Mouse (Mus musculus) mesoderm, embryonic 11.5 days (tissue): ENCODE data around the gene Kpnb1.

Source experiments
- DNase-seq: peaks from one replicate; pipeline ENCODE4 v3.0.0-alpha.2; 2012; ENCODE audit warnings: low read depth, low spot score

Gene Kpnb1

GRCm38 (mm10) chr11:97185704-97186614, 1.7 kb downstream of the Kpnb1 start:
- DNase-seq = no peak

GRCm38 (mm10) chr11:97184875-97185274, 2.8 kb downstream of the Kpnb1 start:
- no peak for DNase-seq

- no peak for DNase-seq
Observed at GRCm38 (mm10) chr11:97182446-97182845, 5.2 kb downstream of the Kpnb1 start.

GRCm38 (mm10) chr11:97181061-97181460, 6.6 kb downstream of the Kpnb1 start:
- DNase-seq = no peak

- DNase-seq = no peak
Observed at GRCm38 (mm10) chr11:97178198-97178597, 9.5 kb downstream of the Kpnb1 start.

GRCm38 (mm10) chr11:97176851-97177250, 10.8 kb downstream of the Kpnb1 start:
- DNase-seq = peak; percentile 54

- no peak for DNase-seq
Observed at GRCm38 (mm10) chr11:97175499-97175898, 12.2 kb downstream of the Kpnb1 start.

GRCm38 (mm10) chr11:97160341-97160740, 27.3 kb downstream of the Kpnb1 start:
- no peak for DNase-seq

- no peak for DNase-seq
Observed at GRCm38 (mm10) chr11:97156999-97157398, 30.7 kb downstream of the Kpnb1 start.

GRCm38 (mm10) chr11:97152662-97153287, 34.9 kb downstream of the Kpnb1 start:
- no peak for DNase-seq

- no peak for DNase-seq
Observed at GRCm38 (mm10) chr11:97152023-97152426, 35.7 kb downstream of the Kpnb1 start.

- no peak for DNase-seq
Observed at GRCm38 (mm10) chr11:97151343-97151801, 36.3 kb downstream of the Kpnb1 start, which contains the start of gene Tbkbp1. Tbkbp1 (minus strand) TSS chr11:97151495.

GRCm38 (mm10) chr11:97150411-97151330, 37.0 kb downstream of the Kpnb1 start:
- peak; percentile 88 for DNase-seq

- DNase-seq = no peak
Observed at GRCm38 (mm10) chr11:97149995-97150410, 37.7 kb downstream of the Kpnb1 start.

GRCm38 (mm10) chr11:97149026-97149425, 38.7 kb downstream of the Kpnb1 start:
- DNase-seq = no peak

GRCm38 (mm10) chr11:97148591-97148990, 39.1 kb downstream of the Kpnb1 start:
- DNase-seq = no peak

- DNase-seq = no peak
Observed at GRCm38 (mm10) chr11:97147333-97147732, 40.3 kb downstream of the Kpnb1 start.

- DNase-seq = peak; percentile 82
Observed at GRCm38 (mm10) chr11:97146724-97147123, 41.0 kb downstream of the Kpnb1 start.

- no peak for DNase-seq
Observed at GRCm38 (mm10) chr11:97145951-97146350, 41.7 kb downstream of the Kpnb1 start.

- no peak for DNase-seq
Observed at GRCm38 (mm10) chr11:97145320-97145719, 42.4 kb downstream of the Kpnb1 start.

- no peak for DNase-seq
Observed at GRCm38 (mm10) chr11:97143196-97143900, 44.3 kb downstream of the Kpnb1 start.
